Comparison of ENCODE assay signal across 21 mouse cellular contexts in the genomic region with DNA sequence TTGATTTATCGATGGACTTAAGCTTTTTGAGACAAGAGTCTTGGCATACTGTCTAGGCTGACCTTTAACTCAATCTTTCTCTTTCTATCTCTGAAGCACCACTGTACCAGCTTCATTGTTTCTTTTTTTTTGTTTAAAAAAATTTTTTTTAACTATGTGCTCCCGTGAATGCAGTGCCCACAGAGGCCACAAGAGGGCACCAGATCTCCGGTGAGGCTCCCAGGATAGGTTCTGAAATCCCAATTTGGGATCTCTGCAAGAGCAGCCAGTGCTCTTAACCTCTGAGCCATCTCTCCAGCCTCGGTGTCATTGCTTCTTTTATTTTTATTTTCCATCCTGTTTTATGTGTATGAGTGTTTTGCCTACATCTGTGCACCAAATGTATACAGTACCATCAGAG.
DNase-seq lines count a peak whose midpoint lies in the region; ATAC-seq and TF ChIP-seq lines count a peak whose summit lies in the region.
"Had no signal": no experiment of that assay in that cellular context is flagged by ENCODE, and none has a peak within 500 bp of the region (broad histone marks: within the 10 kb centered on the region; RNA-seq: fewer than 3 reads in every experiment).

No protein-coding gene starts in this region.

- H3K36me3 ChIP-seq in midbrain, postnatal 0 days (ENCODE audit: insufficient read depth, low read length) = no peaks in the 10 kb centered on the region
- no peaks in the 10 kb centered on the region for H3K36me3 ChIP-seq in midbrain, embryonic 14.5 days (ENCODE audit: control insufficient read depth, insufficient read depth, low read length)
- no peaks in the 10 kb centered on the region for H3K36me3 ChIP-seq in forebrain, embryonic 12.5 days (replicated peaks)
- H3K36me3 ChIP-seq: embryonic facial prominence, embryonic 12.5 days; forebrain, embryonic 15.5 days; kidney, embryonic 15.5 days; lung, embryonic 15.5 days; midbrain, embryonic 13.5 days had no signal

- no peak overlapping the region for H3K27ac ChIP-seq in layer of hippocampus, adult 2 months
- no peak overlapping the region for H3K27ac ChIP-seq in midbrain, postnatal 0 days (ENCODE audit: low read depth, low read length)
- no peak overlapping the region for H3K27ac ChIP-seq in midbrain, embryonic 14.5 days (replicated peaks; ENCODE audit: low read depth, low read length)
- no peak overlapping the region for H3K27ac ChIP-seq in olfactory bulb, adult 2 months (ENCODE audit: insufficient read depth, low read depth, low read length)
- no peak overlapping the region for H3K27ac ChIP-seq in forebrain, embryonic 12.5 days
- H3K27ac ChIP-seq: embryonic facial prominence, embryonic 12.5 days; forebrain, embryonic 15.5 days; kidney, embryonic 15.5 days; lung, embryonic 15.5 days; midbrain, embryonic 13.5 days had no signal

- no peaks in the 10 kb centered on the region for H3K9me3 ChIP-seq in midbrain, postnatal 0 days (ENCODE audit: low read length)
- no peaks in the 10 kb centered on the region for H3K9me3 ChIP-seq in midbrain, embryonic 14.5 days (ENCODE audit: control insufficient read depth, low read length)
- peaks cover 5% of the 10 kb centered on the region; the same call in 1 of the 2 replicates for H3K9me3 ChIP-seq in forebrain, embryonic 12.5 days
- H3K9me3 ChIP-seq: embryonic facial prominence, embryonic 12.5 days; forebrain, embryonic 15.5 days; kidney, embryonic 15.5 days; lung, embryonic 15.5 days; midbrain, embryonic 13.5 days had no signal

- TF ChIP-seq POLR2A in olfactory bulb, adult 2 months (IDR thresholded peaks at IDR 0.05; ENCODE audit: insufficient read depth, low read depth, low read length) = no peak

- 0 out of 2 replicates have a peak, but pooled peaks cover 6% of the 10 kb centered on the region for H3K4me1 ChIP-seq in midbrain, postnatal 0 days (ENCODE audit: insufficient read depth, low read length)
- peaks cover 9% of the 10 kb centered on the region; the same call in 1 of the 2 replicates for H3K4me1 ChIP-seq in midbrain, embryonic 14.5 days (ENCODE audit: control insufficient read depth, insufficient read depth, low read length)
- no peaks in the 10 kb centered on the region for H3K4me1 ChIP-seq in olfactory bulb, adult 2 months (ENCODE audit: control insufficient read depth, insufficient read depth, low read length)
- peaks cover 11% of the 10 kb centered on the region for H3K4me1 ChIP-seq in forebrain, embryonic 12.5 days
- H3K4me1 ChIP-seq: forebrain, embryonic 15.5 days; kidney, embryonic 15.5 days; lung, embryonic 15.5 days had no signal

- no peak overlapping the region for H3K9ac ChIP-seq in midbrain, postnatal 0 days (replicated peaks; ENCODE audit: low read length, poor library complexity, severe bottlenecking)
- H3K9ac ChIP-seq in midbrain, embryonic 14.5 days (replicated peaks; ENCODE audit: low read length) = no peak overlapping the region
- no peak overlapping the region for H3K9ac ChIP-seq in forebrain, embryonic 12.5 days
- H3K9ac ChIP-seq: embryonic facial prominence, embryonic 12.5 days; forebrain, embryonic 15.5 days; kidney, embryonic 15.5 days; lung, embryonic 15.5 days; midbrain, embryonic 13.5 days had no signal

- no peak for DNase-seq in layer of hippocampus, adult 2 months (ENCODE audit: low spot score in 2 of 2)
- DNase-seq in layer of hippocampus, adult 9-11 months = no peak
- no peak for DNase-seq in midbrain, postnatal 0 days (ENCODE audit: low spot score)
- DNase-seq in midbrain, embryonic 14.5 days = no peak
- DNase-seq in NIH3T3 (ENCODE audit: low read depth) = peak; percentile 3
- no peak for DNase-seq in embryo, embryonic 10.5 days (ENCODE audit: low spot score)
- DNase-seq: adrenal gland, postnatal 10 days; cerebellum, adult 8-10 months; heart, postnatal 10 days; thymus, adult 18-20 months had no signal

- no peak for ATAC-seq in midbrain, postnatal 0 days (ENCODE audit: low FRiP score)
- ATAC-seq in midbrain, embryonic 14.5 days (ENCODE audit: low FRiP score, low TSS enrichment) = no peak
- no peak for ATAC-seq in forebrain, embryonic 12.5 days (ENCODE audit: low FRiP score)
- ATAC-seq: forebrain, embryonic 15.5 days; inflammation-experienced regulatory T-cells, adult 6 months had no signal

- no peak overlapping the region for H3K4me2 ChIP-seq in midbrain, postnatal 0 days (ENCODE audit: low read depth, low read length, poor library complexity, severe bottlenecking)
- no peak overlapping the region for H3K4me2 ChIP-seq in midbrain, embryonic 14.5 days (ENCODE audit: low read length)
- H3K4me2 ChIP-seq in forebrain, embryonic 12.5 days = no peak overlapping the region
- H3K4me2 ChIP-seq: embryonic facial prominence, embryonic 12.5 days; forebrain, embryonic 15.5 days; heart, embryonic 11.5 days; kidney, embryonic 15.5 days; lung, embryonic 15.5 days; midbrain, embryonic 13.5 days had no signal

- WGBS in midbrain, postnatal 0 days = 95% methylated on average over 4 of the region's 4 CpGs
- WGBS in midbrain, embryonic 14.5 days = 95% methylated on average over 4 of the region's 4 CpGs
- 96% methylated on average over 4 of the region's 4 CpGs for WGBS in olfactory bulb, adult 2 months
- WGBS in forebrain, embryonic 12.5 days = 92% methylated on average over 4 of the region's 4 CpGs

- no peaks in the 10 kb centered on the region for H3K27me3 ChIP-seq in midbrain, postnatal 0 days (ENCODE audit: insufficient read depth, low read length)
- no peaks in the 10 kb centered on the region for H3K27me3 ChIP-seq in midbrain, embryonic 14.5 days (ENCODE audit: control insufficient read depth, insufficient read depth, low read length)
- H3K27me3 ChIP-seq in forebrain, embryonic 12.5 days = no peaks in the 10 kb centered on the region
- H3K27me3 ChIP-seq: embryonic facial prominence, embryonic 12.5 days; forebrain, embryonic 15.5 days; kidney, embryonic 15.5 days; lung, embryonic 15.5 days; midbrain, embryonic 13.5 days had no signal

- no peak overlapping the region for H3K4me3 ChIP-seq in layer of hippocampus, adult 2 months
- no peak overlapping the region for H3K4me3 ChIP-seq in midbrain, postnatal 0 days (ENCODE audit: low read depth, low read length)
- H3K4me3 ChIP-seq in midbrain, embryonic 14.5 days (replicated peaks; ENCODE audit: low read depth, low read length) = no peak overlapping the region
- no peak overlapping the region for H3K4me3 ChIP-seq in olfactory bulb, adult 2 months (ENCODE audit: insufficient read depth, low read depth, low read length)
- H3K4me3 ChIP-seq in forebrain, embryonic 12.5 days (replicated peaks) = no peak overlapping the region
- H3K4me3 ChIP-seq: embryonic facial prominence, embryonic 12.5 days; erythroblast, embryonic 14.5 days; forebrain, embryonic 15.5 days; kidney, embryonic 15.5 days; lung, embryonic 15.5 days; midbrain, embryonic 13.5 days; myocyte had no signal

- peak; percentile 59 for TF ChIP-seq CTCF in layer of hippocampus, adult 2 months (conservative IDR thresholded peaks at IDR 0.05)
- peak; percentile 49 for TF ChIP-seq CTCF in midbrain, postnatal 0 days (IDR thresholded peaks at IDR 0.05)
- TF ChIP-seq CTCF in olfactory bulb, adult 2 months (IDR thresholded peaks at IDR 0.05; ENCODE audit: insufficient read depth, low read depth, low read length) = 0 out of 2 replicates have a peak, but pooled peaks have one; percentile 12
